Mouse (Mus musculus) layer of hippocampus, adult 6 months (tissue): ENCODE data around the gene Gm10130. TPM values are rescaled to one million over a fixed set of nuclear protein-coding genes. Genes with fewer than 3 reads are reported as not detected.

ENCODE experiments used
- long read RNA-seq, 2 experiments: library from polyadenylated mRNA; unstranded; transcript quantifications; one replicate each; pipeline ENCODE4 v2.0.0; 2019 to 2020
- polyA plus RNA-seq: library from polyadenylated mRNA; unstranded; fragments of <200 nt; fragmentation: Nextera tagmentation; gene quantifications from 2 replicates; pipeline ENCODE4 v1.2.3, GENCODE M21; 2021

Gm10130 gene
- 0.98 TPM in 1 of 2 replicates, not detected in the other for polyA plus RNA-seq
- long read RNA-seq, experiment 1, partial matches to known transcripts = 0 of 3 reads
- long read RNA-seq, experiment 1, other reads (novel, unspliced or antisense) = 3 of 3 reads
- long read RNA-seq, experiment 2, partial matches to known transcripts = 1 of 8 reads
- long read RNA-seq, experiment 2, other reads (novel, unspliced or antisense) = 7 of 8 reads

DNA sequence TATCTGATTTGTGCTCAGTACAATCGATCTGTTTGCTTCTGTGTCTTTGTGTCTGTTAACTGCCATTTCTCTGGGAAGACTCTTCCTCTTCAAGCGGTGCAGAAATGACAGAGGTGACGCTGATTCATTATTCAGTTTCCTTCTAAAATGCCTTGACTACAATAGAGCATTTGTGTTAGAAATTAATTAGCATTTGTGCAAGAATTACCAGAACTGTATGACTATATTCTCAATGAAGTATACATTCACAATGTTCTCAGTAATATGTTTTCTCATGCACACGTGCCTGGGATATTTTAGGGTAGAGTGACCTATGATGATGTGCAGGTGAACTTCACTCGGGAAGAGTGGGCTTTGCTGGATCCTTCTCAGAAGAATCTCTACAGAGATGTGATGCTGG is at the start of gene Gm10130:
TSS of gene Gm10130 (plus strand) at position 301 of the 400 bp plus-strand sequence.

DNA sequence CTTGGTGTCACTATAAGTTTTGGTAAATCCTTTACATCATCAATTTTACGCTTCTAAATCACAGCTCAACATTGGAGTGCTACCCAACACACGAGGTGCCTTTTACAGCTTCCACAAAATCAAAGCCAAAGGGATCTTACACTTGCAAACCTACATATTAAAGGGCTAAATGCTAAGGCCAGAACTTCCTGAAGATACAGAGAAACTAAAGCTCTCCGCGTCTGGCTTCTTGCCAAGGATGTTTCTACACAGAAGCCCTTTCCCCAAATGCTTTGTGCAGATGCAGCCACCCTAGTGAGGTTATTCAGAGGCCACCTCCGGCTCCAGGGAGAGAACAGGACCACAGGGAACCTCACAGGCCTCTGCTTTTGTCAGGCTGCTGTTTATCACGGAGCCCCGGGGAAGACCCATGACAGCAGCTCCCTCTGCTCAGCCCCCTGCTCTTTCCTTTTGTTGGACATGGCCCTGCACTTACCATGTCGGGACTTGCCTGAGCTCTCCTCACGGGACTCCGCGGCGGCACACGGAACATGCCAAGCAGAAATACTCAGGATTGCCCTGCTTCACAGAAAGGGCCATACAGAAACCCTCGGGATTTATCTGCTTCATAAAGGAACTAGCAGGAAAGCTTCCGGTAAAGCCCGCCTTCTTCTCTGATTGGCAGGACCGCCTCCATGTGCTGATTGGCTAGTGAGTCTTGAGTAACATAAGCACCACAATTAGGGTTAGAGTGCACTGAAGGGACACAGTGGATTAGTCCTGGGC is 38.8 kb downstream of the Gm10130 start, which contains the start of gene 3300002I08Rik:
TSS of gene 3300002I08Rik (minus strand) at position 653 of the 765 bp plus-strand sequence.

Other genes with a start within 250 kb of the Gm10130 start
- gene Zfp120, start 187.0 kb upstream of the Gm10130 start, polyA plus RNA-seq = 9.2 and 9.5 TPM in 2 replicates
- not detected in 2 replicates for gene Gm10770, start 144.0 kb upstream of the Gm10130 start, polyA plus RNA-seq
- not detected in 2 replicates for gene Gm14139, start 141.9 kb upstream of the Gm10130 start, polyA plus RNA-seq
- gene Zfp937, start 105.6 kb upstream of the Gm10130 start, polyA plus RNA-seq = 4.0 and 4.6 TPM in 2 replicates
- 0.67 and 1.2 TPM in 2 replicates for gene Gm21994, start 68.1 kb upstream of the Gm10130 start, polyA plus RNA-seq
- gene Gm14124, start 66.2 kb upstream of the Gm10130 start, polyA plus RNA-seq = not detected in 2 replicates
- 6.0 TPM in 2 replicates for gene 3300002I08Rik, start 39.1 kb downstream of the Gm10130 start, polyA plus RNA-seq
- gene Zfp442, start 127.8 kb downstream of the Gm10130 start, polyA plus RNA-seq = 3.6 and 3.9 TPM in 2 replicates
- gene Zfp345, start 161.4 kb downstream of the Gm10130 start, polyA plus RNA-seq = not detected in 2 replicates
- gene Cst7, start 246.7 kb downstream of the Gm10130 start, polyA plus RNA-seq = 0.48 and 1.3 TPM in 2 replicates